Mouse (Mus musculus) kidney, embryonic 16.5 days (tissue): ENCODE data around the gene Ackr3. TPM values are rescaled to one million over a fixed set of nuclear protein-coding genes. Genes with fewer than 3 reads are reported as not detected.

Source experiments
- ATAC-seq: fragments of 200-750 bp; cut with Nextera tagmentation; 2 replicates; pipeline ENCODE4 v1.8.0; 2017; ENCODE audit warnings: moderate TSS enrichment; ENCODE audit not compliant: low FRiP score, low TSS enrichment
- H3K27ac ChIP-seq: fragments of 300-500 bp; sonication (generic); 2 replicates; pipeline ENCODE4 v1.5.1; 2014; ENCODE audit warnings: low read length
- H3K27me3 ChIP-seq: fragments of 300-500 bp; sonication (generic); 2 replicates; pipeline ENCODE4 v1.6.1; 2014; ENCODE audit warnings: low read length, control low read depth, mixed read lengths; ENCODE audit not compliant: insufficient read depth
- H3K36me3 ChIP-seq: fragments of 300-500 bp; sonication (generic); 2 replicates; pipeline ENCODE4 v1.6.1; 2014; ENCODE audit warnings: low read length, control low read depth, mixed read lengths; ENCODE audit not compliant: insufficient read depth
- H3K4me1 ChIP-seq: fragments of 300-500 bp; sonication (generic); 2 replicates; pipeline ENCODE4 v1.6.1; 2014; ENCODE audit warnings: low read length, control low read depth, mixed read lengths; ENCODE audit not compliant: insufficient read depth
- H3K4me2 ChIP-seq: fragments of 300-500 bp; sonication (generic); replicated peaks from 2 replicates; pipeline ENCODE4 v1.6.1; 2014; ENCODE audit warnings: low read depth, low read length
- H3K4me3 ChIP-seq: fragments of 300-500 bp; sonication (generic); 2 replicates; pipeline ENCODE4 v1.5.1; 2014; ENCODE audit warnings: mild to moderate bottlenecking, low read length
- H3K9ac ChIP-seq: fragments of 300-500 bp; sonication (generic); replicated peaks from 2 replicates; pipeline ENCODE4 v1.6.1; 2014; ENCODE audit warnings: low read length
- H3K9me3 ChIP-seq: fragments of 300-500 bp; sonication (generic); 2 replicates; pipeline ENCODE4 v1.6.1; 2016; ENCODE audit warnings: low read length, control low read depth
- WGBS: fragments of 180-500 bp; shearing (Covaris S2); extraction: QIAGEN DNeasy Blood & Tissue Kit; methylation state at CpG from one replicate; pipeline ENCODE4 v1.1.7; 2014; 5-methylcytosine and 5-hydroxymethylcytosine counted together
- polyA plus RNA-seq: library from polyadenylated mRNA; unstranded; fragments of >200 nt; fragmentation: Nextera tagmentation; extraction: Ambion mirVana; gene quantifications from 2 replicates; pipeline ENCODE4 v1.2.1, GENCODE M21; 2015

Ackr3 gene
- polyA plus RNA-seq, 1 experiment from 2014 or later, result 51.8 TPM

GRCm38 (mm10) chr1:90232491-90232885 is 28.7 kb downstream of the Ackr3 start:
- Histone ChIP-seq H3K9ac (no peak overlapping the region), H3K36me3 (no peaks in the 10 kb centered on the region), H3K27me3 (no peaks in the 10 kb centered on the region), H3K9me3 (no peaks in the 10 kb centered on the region), H3K4me3 (no peak overlapping the region), H3K4me2 (no peak overlapping the region), H3K4me1 (peaks cover 17% of the 10 kb centered on the region; the same call in 1 of the 2 replicates), H3K27ac (no peak overlapping the region)
- no peak for ATAC-seq

GRCm38 (mm10) chr1:90234620-90235054 is 30.9 kb downstream of the Ackr3 start:
- H3K9ac ChIP-seq, result no peak overlapping the region
- H3K36me3 ChIP-seq, result no peaks in the 10 kb centered on the region
- H3K4me2 ChIP-seq, result no peak overlapping the region
- ATAC-seq, result no peak
- peaks cover 6% of the 10 kb centered on the region; the same call in 1 of the 2 replicates for H3K4me1 ChIP-seq
- no peak overlapping the region for H3K4me3 ChIP-seq
- no peak overlapping the region for H3K27ac ChIP-seq
- no peaks in the 10 kb centered on the region for H3K9me3 ChIP-seq
- H3K27me3 ChIP-seq, result no peaks in the 10 kb centered on the region
- 51% methylated on average over 11 of the region's 11 CpGs for whole genome bisulfite sequencing

- Histone ChIP-seq H3K4me3 (no peak overlapping the region), H3K4me1 (peaks cover 4% of the 10 kb centered on the region; the same call in 1 of the 2 replicates), H3K4me2 (no peak overlapping the region), H3K9ac (no peak overlapping the region), H3K27me3 (no peaks in the 10 kb centered on the region), H3K27ac (no peak overlapping the region), H3K36me3 (no peaks in the 10 kb centered on the region), H3K9me3 (no peaks in the 10 kb centered on the region)
- ATAC-seq, result no peak
- 80% methylated on average over 2 of the region's 2 CpGs for WGBS
These were observed 32.9 kb downstream of the Ackr3 start for GRCm38 (mm10) chr1:90236640-90237039.

- Histone ChIP-seq H3K4me2 (no peak overlapping the region), H3K27ac (no peak overlapping the region), H3K4me1 (no peaks in the 10 kb centered on the region), H3K27me3 (no peaks in the 10 kb centered on the region), H3K36me3 (no peaks in the 10 kb centered on the region), H3K9ac (no peak overlapping the region), H3K9me3 (no peaks in the 10 kb centered on the region), H3K4me3 (no peak overlapping the region)
- ATAC-seq, result no peak
- WGBS, result 81% methylated on average over 9 of the region's 9 CpGs
These were observed 34.5 kb downstream of the Ackr3 start for GRCm38 (mm10) chr1:90238095-90238888.

- no peak for ATAC-seq
- Histone ChIP-seq H3K9me3 (no peaks in the 10 kb centered on the region), H3K27ac (no peak overlapping the region), H3K4me2 (no peak overlapping the region), H3K4me3 (no peak overlapping the region), H3K4me1 (no peaks in the 10 kb centered on the region), H3K36me3 (no peaks in the 10 kb centered on the region), H3K27me3 (no peaks in the 10 kb centered on the region), H3K9ac (no peak overlapping the region)
- WGBS, result 87% methylated on average over 16 of the region's 16 CpGs
These were observed 35.8 kb downstream of the Ackr3 start for GRCm38 (mm10) chr1:90239336-90240225.

GRCm38 (mm10) chr1:90240287-90240686 is 36.5 kb downstream of the Ackr3 start:
- WGBS, result 82% methylated on average over 4 of the region's 4 CpGs
- Histone ChIP-seq H3K36me3 (no peaks in the 10 kb centered on the region), H3K9ac (no peak overlapping the region), H3K27ac (no peak overlapping the region), H3K9me3 (no peaks in the 10 kb centered on the region), H3K4me3 (no peak overlapping the region), H3K4me2 (no peak overlapping the region), H3K27me3 (no peaks in the 10 kb centered on the region), H3K4me1 (no peaks in the 10 kb centered on the region)
- no peak for ATAC-seq

GRCm38 (mm10) chr1:90242444-90242989 is 38.7 kb downstream of the Ackr3 start:
- H3K36me3 ChIP-seq, result no peaks in the 10 kb centered on the region
- WGBS, result 84% methylated on average over 8 of the region's 8 CpGs
- no peak overlapping the region for H3K9ac ChIP-seq
- ATAC-seq, result no peak
- no peaks in the 10 kb centered on the region for H3K4me1 ChIP-seq
- H3K27ac ChIP-seq, result no peak overlapping the region
- no peak overlapping the region for H3K4me2 ChIP-seq
- no peaks in the 10 kb centered on the region for H3K9me3 ChIP-seq
- H3K4me3 ChIP-seq, result no peak overlapping the region
- H3K27me3 ChIP-seq, result no peaks in the 10 kb centered on the region

- no peaks in the 10 kb centered on the region for H3K36me3 ChIP-seq
- H3K4me2 ChIP-seq, result no peak overlapping the region
- no peaks in the 10 kb centered on the region; the same call in 1 of the 2 replicates for H3K4me1 ChIP-seq
- 91% methylated on average over 1 of the region's 1 CpGs for WGBS
- no peak for ATAC-seq
- H3K27me3 ChIP-seq, result no peaks in the 10 kb centered on the region
- no peak overlapping the region for H3K9ac ChIP-seq
- H3K27ac ChIP-seq, result no peak overlapping the region
- H3K9me3 ChIP-seq, result no peaks in the 10 kb centered on the region
- no peak overlapping the region for H3K4me3 ChIP-seq
These were observed 40.8 kb downstream of the Ackr3 start for GRCm38 (mm10) chr1:90244537-90244936.

GRCm38 (mm10) chr1:90245533-90245932 is 41.8 kb downstream of the Ackr3 start:
- Histone ChIP-seq H3K4me2 (no peak overlapping the region), H3K36me3 (no peaks in the 10 kb centered on the region), H3K9ac (no peak overlapping the region), H3K4me3 (no peak overlapping the region), H3K4me1 (peaks cover 4% of the 10 kb centered on the region), H3K9me3 (no peaks in the 10 kb centered on the region), H3K27me3 (no peaks in the 10 kb centered on the region), H3K27ac (no peak overlapping the region)
- 74% methylated on average over 7 of the region's 7 CpGs for WGBS
- no peak for ATAC-seq
